ENCODE assay signal across 35 mouse cellular contexts in the genomic region with DNA sequence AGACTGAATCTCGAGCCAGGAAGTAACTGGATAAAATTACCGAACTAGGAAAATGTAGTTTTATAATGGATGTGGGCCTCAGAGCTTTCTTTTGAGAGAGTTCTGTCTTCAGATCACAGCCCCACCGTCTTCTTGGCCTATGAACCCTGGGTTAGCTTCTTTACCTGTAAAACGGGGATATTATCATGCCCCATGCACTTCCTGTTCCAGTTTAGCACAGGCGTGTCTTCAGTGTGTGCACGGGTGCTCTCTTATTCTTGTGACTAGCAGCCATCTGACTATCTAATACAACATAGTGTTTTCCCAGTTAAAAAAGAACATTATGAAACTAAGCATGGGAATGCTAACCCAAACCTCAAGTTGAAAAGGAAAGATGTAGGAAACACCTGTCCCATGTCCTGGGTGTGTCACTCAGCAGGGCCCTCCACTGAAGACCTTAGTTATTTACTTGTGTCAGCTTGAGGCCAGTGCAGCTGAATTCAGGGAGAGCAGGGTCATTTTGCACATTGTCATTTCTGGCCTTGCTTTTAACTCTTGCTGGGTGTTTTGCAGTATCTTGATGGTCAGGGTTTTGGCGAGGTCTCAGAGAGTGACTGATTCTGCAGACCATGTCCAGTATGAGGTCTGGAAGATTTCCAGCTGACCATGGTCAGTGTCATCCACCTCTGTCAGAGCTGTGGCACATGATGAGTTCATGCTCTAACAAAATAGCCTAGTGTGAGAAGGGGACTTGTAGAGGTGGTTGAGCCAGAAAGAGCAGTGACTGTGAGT. TPM values are rescaled to one million over a fixed set of nuclear protein-coding genes. Genes with fewer than 3 reads are reported as not detected.
DNase-seq lines count a peak whose midpoint lies in the region; ATAC-seq and TF ChIP-seq lines count a peak whose summit lies in the region.
"Had no signal": no experiment of that assay in that cellular context is flagged by ENCODE, and none has a peak within 500 bp of the region (broad histone marks: within the 10 kb centered on the region; RNA-seq: fewer than 3 reads in every experiment).

No protein-coding gene starts in this region.

- no peaks in the 10 kb centered on the region for H3K27me3 ChIP-seq in liver, adult 2 months (ENCODE audit: control insufficient read depth, insufficient read depth, low read length)
- no peaks in the 10 kb centered on the region for H3K27me3 ChIP-seq in liver, embryonic 12.5 days (replicated peaks)
- no peaks in the 10 kb centered on the region for H3K27me3 ChIP-seq in intestine, embryonic 15.5 days (replicated peaks)
- no peaks in the 10 kb centered on the region for H3K27me3 ChIP-seq in stomach, postnatal 0 days (ENCODE audit: control insufficient read depth, insufficient read depth, low read length)
- H3K27me3 ChIP-seq in kidney, adult 2 months (replicated peaks; ENCODE audit: control insufficient read depth, insufficient read depth, low read length), result no peaks in the 10 kb centered on the region
- H3K27me3 ChIP-seq: heart, embryonic 12.5 days; neural tube, embryonic 15.5 days had no signal

- TF ChIP-seq CTCF in liver, adult 2 months (IDR thresholded peaks at IDR 0.05; ENCODE audit: low read depth, low read length), result no peak
- no peak for TF ChIP-seq CTCF in stomach, postnatal 0 days (IDR thresholded peaks at IDR 0.05; ENCODE audit: low read depth)
- no peak for TF ChIP-seq CTCF in kidney, adult 2 months (conservative IDR thresholded peaks at IDR 0.05; ENCODE audit: insufficient read depth, insufficient read length, low read depth, low read length)

- H3K4me1 ChIP-seq in liver, adult 2 months (ENCODE audit: control insufficient read depth, insufficient read depth, low read length), result peaks cover 23% of the 10 kb centered on the region
- H3K4me1 ChIP-seq in liver, embryonic 12.5 days, result peaks cover 36% of the 10 kb centered on the region
- H3K4me1 ChIP-seq in intestine, embryonic 15.5 days (replicated peaks), result peaks cover 17% of the 10 kb centered on the region; the same call in 1 of the 2 replicates
- peaks cover 10% of the 10 kb centered on the region for H3K4me1 ChIP-seq in stomach, postnatal 0 days (replicated peaks; ENCODE audit: control insufficient read depth, insufficient read depth)
- H3K4me1 ChIP-seq in kidney, adult 2 months (ENCODE audit: control insufficient read depth, insufficient read depth, low read length), result peaks cover 20% of the 10 kb centered on the region
- H3K4me1 ChIP-seq: neural tube, embryonic 15.5 days had no signal

- peaks cover 12% of the 10 kb centered on the region; the same call in 1 of the 2 replicates for H3K79me2 ChIP-seq in liver, adult 2 months (ENCODE audit: control insufficient read depth, insufficient read depth, low read length)

- TF ChIP-seq POLR2A in liver, adult 2 months (IDR thresholded peaks at IDR 0.05; ENCODE audit: extremely low read depth, insufficient read depth, low read length), result no peak
- no peak for TF ChIP-seq POLR2A in kidney, adult 2 months (IDR thresholded peaks at IDR 0.05; ENCODE audit: low read depth, low read length)

- TF ChIP-seq EP300 in stomach, postnatal 0 days (optimal IDR thresholded peaks at IDR 0.05), result no peak

- no peaks in the 10 kb centered on the region for H3K9me3 ChIP-seq in liver, embryonic 12.5 days (replicated peaks)
- no peaks in the 10 kb centered on the region for H3K9me3 ChIP-seq in intestine, embryonic 15.5 days
- H3K9me3 ChIP-seq in stomach, postnatal 0 days (ENCODE audit: control insufficient read depth, low read length), result no peaks in the 10 kb centered on the region
- H3K9me3 ChIP-seq: forebrain, embryonic 10.5 days; heart, embryonic 12.5 days; hindbrain, embryonic 10.5 days; neural tube, embryonic 15.5 days had no signal

- no peak overlapping the region for H3K9ac ChIP-seq in liver, adult 2 months (ENCODE audit: low read depth, low read length)
- H3K9ac ChIP-seq in liver, embryonic 12.5 days, result no peak overlapping the region
- H3K9ac ChIP-seq in intestine, embryonic 15.5 days, result no peak overlapping the region
- no peak overlapping the region for H3K9ac ChIP-seq in stomach, postnatal 0 days (ENCODE audit: low read length)
- H3K9ac ChIP-seq: heart, embryonic 12.5 days; liver, postnatal 0 days; neural tube, embryonic 15.5 days had no signal

- no peak overlapping the region for H3K4me3 ChIP-seq in liver, adult 2 months (ENCODE audit: insufficient read depth, low read depth, low read length)
- H3K4me3 ChIP-seq in liver, embryonic 12.5 days, result no peak overlapping the region
- no peak overlapping the region for H3K4me3 ChIP-seq in intestine, embryonic 15.5 days (replicated peaks)
- no peak overlapping the region for H3K4me3 ChIP-seq in stomach, postnatal 0 days (ENCODE audit: low read depth, low read length)
- H3K4me3 ChIP-seq in kidney, adult 2 months (ENCODE audit: insufficient read depth, low read depth, low read length), result no peak overlapping the region
- H3K4me3 ChIP-seq: forebrain, embryonic 10.5 days; heart, embryonic 12.5 days; hindbrain, embryonic 10.5 days; neural tube, embryonic 15.5 days had no signal

- peak; percentile 60 for DNase-seq in adrenal gland, postnatal 14 days
- no peak for DNase-seq in adrenal gland, postnatal 25 days
- peak; percentile 57 for DNase-seq in liver, adult 2 months (ENCODE audit: extremely low read depth, low read depth, low spot score)
- DNase-seq in stomach, postnatal 0 days (ENCODE audit: low spot score), result no peak
- DNase-seq in kidney, adult 2 months, result no peak
- no peak for DNase-seq in left cerebral cortex, postnatal 25 days (ENCODE audit: low spot score in 2 of 2)
- DNase-seq: adrenal gland, adult 8-10 months; B cell, adult 2 months; cerebellum, adult 11-12 months; cerebellum, postnatal 10 days; heart, postnatal 10 days; kidney, adult 18-20 months; layer of hippocampus, adult 9-11 months; liver; liver, postnatal 0 days; right cerebral cortex, adult 18-20 months; thymus, postnatal 14 days had no signal

- intact Hi-C loops in left cerebral cortex, postnatal 25 days (cut with DNase I), result no loop called here

- WGBS in liver, adult 2 months, result 77% methylated on average over 7 of the region's 7 CpGs
- 40% methylated on average over 7 of the region's 7 CpGs for WGBS in liver, embryonic 12.5 days (ENCODE audit: insufficient replicate concordance)
- 64% methylated on average over 7 of the region's 7 CpGs for WGBS in intestine, embryonic 15.5 days
- WGBS in stomach, postnatal 0 days, result 58% methylated on average over 7 of the region's 7 CpGs
- WGBS in kidney, adult 2 months, result 60% methylated on average over 7 of the region's 7 CpGs

- peaks cover 5% of the 10 kb centered on the region; the same call in 1 of the 2 replicates for H3K36me3 ChIP-seq in liver, adult 2 months (ENCODE audit: control insufficient read depth, insufficient read depth, low read length)
- 0 out of 2 replicates have a peak, but pooled peaks cover 4% of the 10 kb centered on the region for H3K36me3 ChIP-seq in liver, embryonic 12.5 days
- no peaks in the 10 kb centered on the region for H3K36me3 ChIP-seq in intestine, embryonic 15.5 days
- no peaks in the 10 kb centered on the region for H3K36me3 ChIP-seq in stomach, postnatal 0 days (ENCODE audit: control insufficient read depth, insufficient read depth, low read length)
- no peaks in the 10 kb centered on the region for H3K36me3 ChIP-seq in kidney, adult 2 months (ENCODE audit: control insufficient read depth, insufficient read depth, low read length)
- H3K36me3 ChIP-seq: neural tube, embryonic 15.5 days had no signal

- H3K27ac ChIP-seq in liver, adult 2 months (replicated peaks; ENCODE audit: insufficient read depth, low read depth, low read length), result no peak overlapping the region
- H3K27ac ChIP-seq in liver, embryonic 12.5 days, result no peak overlapping the region
- H3K27ac ChIP-seq in intestine, embryonic 15.5 days, result no peak overlapping the region
- H3K27ac ChIP-seq in stomach, postnatal 0 days (replicated peaks), result peak overlapping the region; percentile 30
- no peak overlapping the region for H3K27ac ChIP-seq in kidney, adult 2 months (ENCODE audit: insufficient read depth, low read depth, low read length)
- H3K27ac ChIP-seq: forebrain, embryonic 10.5 days; hindbrain, embryonic 10.5 days; hindbrain, postnatal 0 days; kidney, postnatal 0 days; macrophage; neural tube, embryonic 15.5 days had no signal

- ATAC-seq in liver, embryonic 12.5 days, result no peak
- peak; percentile 72 for ATAC-seq in intestine, embryonic 15.5 days
- ATAC-seq in stomach, postnatal 0 days (ENCODE audit: low FRiP score, low TSS enrichment), result no peak
- ATAC-seq: forebrain, embryonic 16.5 days; hindbrain, postnatal 0 days; liver, postnatal 0 days; lung, postnatal 0 days; midbrain, embryonic 16.5 days had no signal

- no peak overlapping the region for H3K4me2 ChIP-seq in liver, embryonic 12.5 days
- H3K4me2 ChIP-seq in intestine, embryonic 15.5 days (replicated peaks), result no peak overlapping the region
- H3K4me2 ChIP-seq in stomach, postnatal 0 days (replicated peaks; ENCODE audit: low read depth), result no peak overlapping the region
- H3K4me2 ChIP-seq: heart, embryonic 12.5 days; neural tube, embryonic 15.5 days had no signal

RNA-seq across cellular contexts. Expression of a gene that starts 12.5 kb away (rescaled TPM):
- total RNA-seq in adrenal gland, postnatal 14 days (2021), result not detected in 2 replicates
- not detected in 2 replicates for total RNA-seq in adrenal gland, postnatal 25 days (2021)
- not detected in 2 replicates for total RNA-seq in liver, adult 2 months (2014; rRNA removed)
- not detected in 2 replicates for polyA plus RNA-seq in liver, adult 2 months (2012; rRNA removed)
- polyA plus RNA-seq in liver, embryonic 12.5 days (2016; fragmentation: Nextera tagmentation; extraction: Ambion mirVana), result 0.06 and 0.11 TPM in 2 replicates
- 0.10 and 0.21 TPM in 2 replicates for polyA plus RNA-seq in intestine, embryonic 15.5 days (2015; fragmentation: Nextera tagmentation; extraction: Ambion mirVana)
- polyA plus RNA-seq in stomach, postnatal 0 days (2015; fragmentation: Nextera tagmentation; extraction: Ambion mirVana), result 0.11 TPM in 1 of 2 replicates, not detected in the other
- 0.07 TPM in 1 of 2 replicates, not detected in the other for polyA plus RNA-seq in kidney, adult 2 months (2012; rRNA removed)
- not detected for total RNA-seq in left cerebral cortex, postnatal 25 days (2021)
- total RNA-seq: adrenal gland, adult 8-10 months; gastrocnemius, postnatal 4 days; heart, postnatal 10 days; hindbrain, postnatal 0 days; left cerebral cortex, adult 18-20 months; left cerebral cortex, postnatal 36 days had no signal
- polyA plus RNA-seq: embryonic facial prominence, embryonic 11.5 days; forebrain, embryonic 16.5 days; hindbrain, postnatal 0 days; large intestine, adult 2 months; macrophage; neural tube, embryonic 15.5 days; small intestine, adult 2 months had no signal

RNA-seq across cellular contexts. Expression of a gene that starts 53.4 kb away (rescaled TPM):
- total RNA-seq in adrenal gland, postnatal 14 days (2021), result 83.0 and 102 TPM in 2 replicates
- 70.0 and 98.9 TPM in 2 replicates for total RNA-seq in adrenal gland, postnatal 25 days (2021)
- total RNA-seq in liver, adult 2 months (2014; rRNA removed), result 20.8 and 24.1 TPM in 2 replicates
- polyA plus RNA-seq in liver, adult 2 months (2012; rRNA removed), result 6.7 and 6.9 TPM in 2 replicates
- polyA plus RNA-seq in liver, embryonic 12.5 days (2016; fragmentation: Nextera tagmentation; extraction: Ambion mirVana), result 16.5 and 17.5 TPM in 2 replicates
- polyA plus RNA-seq in intestine, embryonic 15.5 days (2015; fragmentation: Nextera tagmentation; extraction: Ambion mirVana), result 35.9 and 41.5 TPM in 2 replicates
- 26.1 and 29.8 TPM in 2 replicates for polyA plus RNA-seq in stomach, postnatal 0 days (2015; fragmentation: Nextera tagmentation; extraction: Ambion mirVana)
- polyA plus RNA-seq in kidney, adult 2 months (2012; rRNA removed), result 20.6 and 23.4 TPM in 2 replicates
- 10 to 100 TPM; 57.2 to 60.7 TPM for total RNA-seq in left cerebral cortex, postnatal 25 days (2021)

Comparison
In these comparisons a context has a peak if more than half of its experiments do, and no peak if none do; other contexts are left out.
1. DNase-seq: peak in adrenal gland, postnatal 14 days (single experiment) and liver, adult 2 months (single experiment); none in adrenal gland, postnatal 25 days (single experiment), stomach, postnatal 0 days (single experiment), kidney, adult 2 months (single experiment) and left cerebral cortex, postnatal 25 days (0 of 2).